Mouse (Mus musculus): ENCODE data around the gene Banf2.

DNA sequence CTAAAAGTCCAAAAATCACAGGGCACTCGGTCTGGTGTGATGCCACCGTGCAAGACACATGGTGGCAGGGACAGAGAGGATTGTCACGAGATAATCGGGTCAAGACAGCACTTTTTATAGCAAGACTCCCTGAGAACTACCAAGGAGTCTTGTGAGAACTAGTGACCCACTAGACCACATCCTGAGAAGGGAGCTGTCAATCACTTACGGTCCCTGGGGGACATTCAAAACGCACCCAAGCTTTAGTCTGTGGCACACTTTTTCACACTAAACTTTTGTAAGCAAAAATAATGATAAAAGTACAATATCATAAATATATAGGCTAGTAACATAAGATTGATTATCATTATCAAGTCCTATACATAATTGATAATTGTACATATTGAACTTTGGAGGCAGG is 18.0 kb downstream of the Banf2 start:
- no peak for TF ChIP-seq POLR2A (IDR thresholded peaks at IDR 0.05; ENCODE audit: borderline replicate concordance, control insufficient read depth, low read depth, low read length)
- TF ChIP-seq CTCF (IDR thresholded peaks at IDR 0.05; ENCODE audit: control insufficient read depth, insufficient read depth, low read length) = no peak

Data from bone marrow, adult 2 months (tissue).